In the genomic region with DNA sequence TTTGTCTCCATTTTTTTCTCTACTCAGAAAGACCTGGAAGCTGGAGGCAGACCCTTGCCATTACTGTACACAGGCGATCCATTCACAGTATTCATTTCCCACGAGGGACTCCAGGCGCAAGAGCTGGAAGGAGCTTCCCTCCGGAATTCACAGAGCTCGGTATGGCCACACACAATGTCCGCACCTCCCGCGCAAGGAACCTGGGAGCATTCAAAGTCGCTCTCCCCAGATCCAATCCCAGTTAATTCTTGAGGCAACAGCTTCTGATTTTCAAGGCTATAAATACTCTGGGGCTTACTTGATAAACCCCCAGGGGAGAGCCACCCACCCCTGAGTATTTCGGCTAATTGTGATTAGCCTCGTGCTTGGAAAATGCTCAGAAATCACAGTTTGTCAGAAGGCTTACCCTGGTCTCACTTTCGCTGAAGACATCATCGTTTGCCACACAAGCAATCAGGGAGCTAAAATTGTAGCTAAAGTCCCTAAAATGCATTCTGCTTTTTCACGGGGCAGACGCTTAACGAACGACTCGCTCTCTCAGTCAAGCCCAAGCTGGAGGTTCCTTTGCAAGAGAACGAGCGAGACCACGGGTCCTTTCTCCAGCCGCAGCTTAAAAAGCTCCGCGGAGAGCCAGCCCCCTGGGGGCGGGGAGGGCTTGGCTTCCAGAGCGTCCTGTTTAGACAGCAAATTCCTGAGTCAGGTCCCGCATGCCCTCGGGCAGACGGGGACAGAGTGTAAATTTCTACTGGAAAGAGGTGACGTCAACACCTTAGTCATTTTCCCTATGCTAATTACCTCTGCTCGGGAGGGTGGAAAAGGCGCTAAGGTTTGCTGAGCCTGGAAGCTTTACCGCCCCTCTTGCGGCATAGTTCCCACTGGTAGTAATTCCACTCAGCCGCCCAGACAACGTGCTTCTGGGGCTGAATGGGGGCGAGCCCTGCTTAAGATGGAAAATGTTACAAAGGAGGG, we compare ENCODE assay signal across 8 mouse cellular contexts. TPM values are rescaled to one million over a fixed set of nuclear protein-coding genes. Genes with fewer than 3 reads are reported as not detected.
A peak's percentile ranks its signal among the peaks of the same experiment; 100 is the strongest.
DNase-seq lines count a peak whose midpoint lies in the region; ATAC-seq and TF ChIP-seq lines count a peak whose summit lies in the region.

No protein-coding gene starts in this region.

- TF ChIP-seq CTCF in left cerebral cortex, adult 2 months (IDR thresholded peaks at IDR 0.05) = no peak; the same call in 1 of the 2 replicates

- no peak for ATAC-seq in activated CD4-positive, CD25-positive, alpha-beta regulatory T cell, adult 4 months

- intact Hi-C loops in gastrocnemius, postnatal 14 days (cut with DNase I; ENCODE audit: low total_unique reads) = no loop called here
- intact Hi-C loops in left cerebral cortex, adult 2 months (cut with DNase I) = loop anchor here (5.0 kb wide), 1 partner anchor 43 kb away; no protein-coding TSS in a partner anchor

- H3K4me3 ChIP-seq in left cerebral cortex, adult 2 months = peak overlapping the region; percentile 46

- peak; percentile 74 to 78 for DNase-seq in adrenal gland, adult 18-20 months (ENCODE audit: low spot score in 2 of 2)
- peak; percentile 93 for DNase-seq in embryo, embryonic 10 days (ENCODE audit: low spot score)
- peak; percentile 82 for DNase-seq in gastrocnemius, postnatal 14 days
- peak; percentile 72 for DNase-seq in hindlimb bud, embryonic 11.5 days (ENCODE audit: extremely low spot score, low read depth, low spot score)
- peak; percentile 71 to 72 for DNase-seq in left cerebral cortex, adult 2 months (ENCODE audit: extremely low spot score in 1 of 2, low spot score in 2 of 2)
- DNase-seq in lung, postnatal 4 days = peak; percentile 95 to 97
- DNase-seq in right cerebral cortex, postnatal 10 days (ENCODE audit: low spot score in 2 of 2) = peak; percentile 84 to 86

- peak overlapping the region; percentile 66 for H3K27ac ChIP-seq in left cerebral cortex, adult 2 months

RNA-seq across cellular contexts. Expression of a gene that starts 40.5 kb away (rescaled TPM):
- not detected for total RNA-seq in adrenal gland, adult 18-20 months (2021)
- not detected for total RNA-seq in gastrocnemius, postnatal 14 days (2021)
- not detected for total RNA-seq in left cerebral cortex, adult 2 months (2021)
- not detected for polyA plus RNA-seq in activated CD4-positive, CD25-positive, alpha-beta regulatory T cell, adult 4 months (2017; shearing (Covaris generic))
